Mouse (Mus musculus): ENCODE measurements at regions not wholly inside any gene's neighbourhood (a gene's known extent, or its start where the extent isn't known, plus 50 kb on each side); places are given as distances from the start of the nearest gene placed in this dataset.
"Not testable (repeated sequence)": the region's sequence is repeated elsewhere in the genome, so short reads cannot be mapped to it uniquely, and the experiment has no call there.

GRCm38 (mm10) chr1:161728546-161729206 lies 59.6 kb downstream of the Fasl start:
- no peak for DNase-seq (ENCODE audit: low read depth, low spot score)

GRCm38 (mm10) chr1:161727357-161727756 lies 60.9 kb downstream of the Fasl start:
- DNase-seq (ENCODE audit: low read depth, low spot score) = not testable (repeated sequence)

GRCm38 (mm10) chr1:161726098-161726497 lies 62.2 kb downstream of the Fasl start:
- DNase-seq (ENCODE audit: low read depth, low spot score) = not testable (repeated sequence)

- DNase-seq (ENCODE audit: low read depth, low spot score) = no peak
Observed at GRCm38 (mm10) chr1:161719876-161720275, 68.4 kb downstream of the Fasl start.

GRCm38 (mm10) chr1:161718254-161718653 lies 70.0 kb downstream of the Fasl start:
- no peak for DNase-seq (ENCODE audit: low read depth, low spot score)

GRCm38 (mm10) chr1:161712918-161713317 lies 75.4 kb downstream of the Fasl start:
- DNase-seq (ENCODE audit: low read depth, low spot score) = peak; percentile 91

GRCm38 (mm10) chr1:161712283-161712682 lies 76.0 kb downstream of the Fasl start:
- no peak for DNase-seq (ENCODE audit: low read depth, low spot score)

- DNase-seq (ENCODE audit: low read depth, low spot score) = peak; percentile 60
Observed at GRCm38 (mm10) chr1:161707049-161707448, 81.2 kb downstream of the Fasl start.

- DNase-seq (ENCODE audit: low read depth, low spot score) = peak; percentile 44
Observed at GRCm38 (mm10) chr1:161704961-161705360, 83.3 kb downstream of the Fasl start.

- DNase-seq (ENCODE audit: low read depth, low spot score) = peak; percentile 55
Observed at GRCm38 (mm10) chr1:161704527-161704926, 83.8 kb downstream of the Fasl start.

- no peak for DNase-seq (ENCODE audit: low read depth, low spot score)
Observed at GRCm38 (mm10) chr1:161695886-161696285, 92.4 kb downstream of the Fasl start.

GRCm38 (mm10) chr1:161693768-161694160 lies 94.5 kb downstream of the Fasl start:
- no peak for DNase-seq (ENCODE audit: low read depth, low spot score)

- DNase-seq (ENCODE audit: low read depth, low spot score) = peak; percentile 42
Observed at GRCm38 (mm10) chr1:161692836-161693767, 95.2 kb downstream of the Fasl start.

GRCm38 (mm10) chr1:161688946-161689345 lies 99.3 kb downstream of the Fasl start:
- DNase-seq (ENCODE audit: low read depth, low spot score) = no peak

GRCm38 (mm10) chr1:161687548-161687947 lies 100.7 kb downstream of the Fasl start:
- peak; percentile 79 for DNase-seq (ENCODE audit: low read depth, low spot score)

- no peak for DNase-seq (ENCODE audit: low read depth, low spot score)
Observed at GRCm38 (mm10) chr1:161680558-161680957, 107.7 kb downstream of the Fasl start.

- DNase-seq (ENCODE audit: low read depth, low spot score) = peak; percentile 85
Observed at GRCm38 (mm10) chr1:161670937-161671336, 117.4 kb downstream of the Fasl start.

GRCm38 (mm10) chr1:161664321-161664720 lies 124.0 kb downstream of the Fasl start:
- DNase-seq (ENCODE audit: low read depth, low spot score) = no peak

- DNase-seq (ENCODE audit: low read depth, low spot score) = no peak
Observed at GRCm38 (mm10) chr1:161663351-161663750, 124.9 kb downstream of the Fasl start.

- no peak for DNase-seq (ENCODE audit: low read depth, low spot score)
Observed at GRCm38 (mm10) chr1:161662241-161662640, 126.1 kb downstream of the Fasl start.

GRCm38 (mm10) chr1:161657511-161657910 lies 130.8 kb downstream of the Fasl start:
- DNase-seq (ENCODE audit: low read depth, low spot score) = no peak

- peak; percentile 20 for DNase-seq (ENCODE audit: low read depth, low spot score)
Observed at GRCm38 (mm10) chr1:161649387-161649786, 138.9 kb downstream of the Fasl start.

GRCm38 (mm10) chr1:161632098-161632497 lies 137.6 kb downstream of the Tnfsf18 start:
- DNase-seq (ENCODE audit: low read depth, low spot score) = no peak
